Mouse (Mus musculus) spleen, adult 2 months (tissue): ENCODE results near the gene Zbtb9. TPM values are rescaled to one million over a fixed set of nuclear protein-coding genes. Genes with fewer than 3 reads are reported as not detected.

Experiments used
- DNase-seq, 2 experiments: peaks; one replicate each; pipeline versions ENCODE4 v3.0.0 to v3.0.0-alpha.2; 2012 to 2021; ENCODE audit warnings: low spot score in 2 of 2, low read depth in 1 of 2
- H3K27ac ChIP-seq: fragments of 200-500 bp; 2 replicates; pipeline ENCODE4 v1.5.1; 2012; ENCODE audit warnings: low read length, inconsistent platforms; ENCODE audit not compliant: insufficient read depth
- H3K27me3 ChIP-seq: fragments of 200-500 bp; 2 replicates; pipeline ENCODE4 v1.6.1; 2012; ENCODE audit warnings: mild to moderate bottlenecking, moderate library complexity, low read length, inconsistent platforms; ENCODE audit not compliant: control insufficient read depth, insufficient read depth
- H3K36me3 ChIP-seq: fragments of 200-500 bp; 2 replicates; pipeline ENCODE4 v1.6.1; 2012; ENCODE audit warnings: mild to moderate bottlenecking, low read length, inconsistent platforms; ENCODE audit not compliant: control insufficient read depth, insufficient read depth
- H3K4me1 ChIP-seq: fragments of 200-500 bp; 2 replicates; pipeline ENCODE4 v1.6.1; 2011; ENCODE audit warnings: inconsistent platforms; ENCODE audit not compliant: control insufficient read depth, insufficient read depth, insufficient read length
- H3K4me3 ChIP-seq: fragments of 200-500 bp; 2 replicates; pipeline ENCODE4 v1.5.1; 2011; ENCODE audit warnings: mild to moderate bottlenecking, inconsistent platforms; ENCODE audit not compliant: insufficient read depth, insufficient read length; ENCODE audit errors: extremely low read depth
- CTCF ChIP-seq: fragments of 200-500 bp; IDR thresholded peaks from 2 replicates; pipeline ENCODE4 v1.5.1; 2011; ENCODE audit warnings: mild to moderate bottlenecking, inconsistent platforms; ENCODE audit not compliant: insufficient read depth, insufficient read length, insufficient replicate concordance; ENCODE audit errors: extremely low read depth
- POLR2A ChIP-seq: fragments of 200-500 bp; IDR thresholded peaks from 2 replicates; pipeline ENCODE4 v1.6.1; 2011; ENCODE audit warnings: low read depth, low read length, inconsistent platforms
- WGBS: fragments of 180-500 bp; shearing (Covaris S2); methylation state at CpG from one replicate; pipeline ENCODE4 v1.1.7; 2018; 5-methylcytosine and 5-hydroxymethylcytosine counted together
- polyA plus RNA-seq: library from polyadenylated mRNA; depleted of rRNA; stranded (reverse); fragments of >200 nt; gene quantifications from 2 replicates; pipeline ENCODE4 v1.2.3, GENCODE M21; 2012

Gene Zbtb9
- polyA plus RNA-seq, 1 experiment = 13.7 TPM

- peak in 1 of 2 experiments; percentile 45 for DNase-seq
- Histone ChIP-seq H3K36me3 (no peaks in the 10 kb centered on the region), H3K27ac (no peak overlapping the region), H3K4me3 (no peak overlapping the region), H3K27me3 (no peaks in the 10 kb centered on the region), H3K4me1 (no peaks in the 10 kb centered on the region; the same call in 1 of the 2 replicates)
- TF ChIP-seq POLR2A = no peak
- peak; percentile 39; the same call in 1 of the 2 replicates for TF ChIP-seq CTCF
- 62% methylated on average over 6 of the region's 6 CpGs for WGBS
Measured at GRCm38 (mm10) chr17:27001889-27002288, 28.9 kb downstream of the Zbtb9 start.

GRCm38 (mm10) chr17:27004431-27004830, 31.5 kb downstream of the Zbtb9 start:
- no peak overlapping the region for H3K4me3 ChIP-seq
- H3K36me3 ChIP-seq = no peaks in the 10 kb centered on the region
- WGBS = 75% methylated on average over 9 of the region's 9 CpGs
- TF ChIP-seq POLR2A (no peak), CTCF (peak; percentile 48; the same call in 1 of the 2 replicates)
- no peak overlapping the region for H3K27ac ChIP-seq
- no peaks in the 10 kb centered on the region; the same call in 1 of the 2 replicates for H3K4me1 ChIP-seq
- peak in 1 of 2 experiments; percentile 60 for DNase-seq
- no peaks in the 10 kb centered on the region for H3K27me3 ChIP-seq

GRCm38 (mm10) chr17:27004903-27005485, 32.0 kb downstream of the Zbtb9 start:
- no peak overlapping the region for H3K4me3 ChIP-seq
- H3K36me3 ChIP-seq = no peaks in the 10 kb centered on the region
- H3K27ac ChIP-seq = no peak overlapping the region
- TF ChIP-seq POLR2A (no peak), CTCF (no peak)
- WGBS = 85% methylated on average over 19 of the region's 19 CpGs
- no peaks in the 10 kb centered on the region for H3K27me3 ChIP-seq
- no peak for DNase-seq
- no peaks in the 10 kb centered on the region; the same call in 1 of the 2 replicates for H3K4me1 ChIP-seq

GRCm38 (mm10) chr17:27005644-27006043, 32.7 kb downstream of the Zbtb9 start:
- no peak for DNase-seq
- Histone ChIP-seq H3K36me3 (no peaks in the 10 kb centered on the region), H3K4me3 (no peak overlapping the region), H3K27me3 (no peaks in the 10 kb centered on the region), H3K27ac (no peak overlapping the region), H3K4me1 (no peaks in the 10 kb centered on the region)
- TF ChIP-seq POLR2A (no peak), CTCF (no peak)
- WGBS = 30% methylated on average over 11 of the region's 11 CpGs

- 52% methylated on average over 2 of the region's 2 CpGs for WGBS
- no peak for DNase-seq
- no peaks in the 10 kb centered on the region for H3K36me3 ChIP-seq
- H3K4me3 ChIP-seq = no peak overlapping the region
- no peak overlapping the region for H3K27ac ChIP-seq
- peaks cover 14% of the 10 kb centered on the region; the same call in 1 of the 2 replicates for H3K4me1 ChIP-seq
- H3K27me3 ChIP-seq = no peaks in the 10 kb centered on the region
- TF ChIP-seq POLR2A = no peak
- TF ChIP-seq CTCF = no peak
Measured at GRCm38 (mm10) chr17:27008277-27008676, 35.3 kb downstream of the Zbtb9 start.

GRCm38 (mm10) chr17:27011167-27011566, 38.2 kb downstream of the Zbtb9 start:
- no peak for TF ChIP-seq POLR2A
- TF ChIP-seq CTCF = no peak
- Histone ChIP-seq H3K4me3 (no peak overlapping the region), H3K27ac (no peak overlapping the region), H3K36me3 (no peaks in the 10 kb centered on the region), H3K4me1 (peaks cover 14% of the 10 kb centered on the region; the same call in 1 of the 2 replicates), H3K27me3 (no peaks in the 10 kb centered on the region)
- no peak for DNase-seq
- WGBS = 90% methylated on average over 10 of the region's 10 CpGs
